Mouse (Mus musculus) stomach, embryonic 16.5 days (tissue): ENCODE data around the gene Itpkb. TPM values are rescaled to one million over a fixed set of nuclear protein-coding genes. Genes with fewer than 3 reads are reported as not detected.
A peak's percentile ranks its signal among the peaks of the same experiment; 100 is the strongest.

Experiments
- ATAC-seq: fragments of 200-750 bp; cut with Nextera tagmentation; 2 replicates; pipeline ENCODE4 v1.8.0; 2017; ENCODE audit warnings: moderate number of reproducible peaks, moderate TSS enrichment; ENCODE audit not compliant: insufficient read depth, low FRiP score
- H3K27ac ChIP-seq: fragments of 300-500 bp; sonication (generic); 2 replicates; pipeline ENCODE4 v1.5.1; 2014; ENCODE audit warnings: low read length
- H3K27me3 ChIP-seq: fragments of 300-500 bp; sonication (generic); 2 replicates; pipeline ENCODE4 v1.6.1; 2014; ENCODE audit warnings: low read length, control low read depth, mixed read lengths; ENCODE audit not compliant: control insufficient read depth, insufficient read depth
- H3K36me3 ChIP-seq: fragments of 300-500 bp; sonication (generic); 2 replicates; pipeline ENCODE4 v1.6.1; 2014; ENCODE audit warnings: low read length; ENCODE audit not compliant: control insufficient read depth, insufficient read depth
- H3K4me1 ChIP-seq: fragments of 300-500 bp; sonication (generic); 2 replicates; pipeline ENCODE4 v1.6.1; 2014; ENCODE audit warnings: low read length, control low read depth, mixed read lengths; ENCODE audit not compliant: control insufficient read depth, insufficient read depth
- H3K4me2 ChIP-seq: fragments of 300-500 bp; sonication (generic); 2 replicates; pipeline ENCODE4 v1.6.1; 2014; ENCODE audit warnings: low read depth, low read length, mixed read lengths
- H3K4me3 ChIP-seq: fragments of 300-500 bp; sonication (generic); replicated peaks from 2 replicates; pipeline ENCODE4 v1.5.1; 2014; ENCODE audit warnings: mild to moderate bottlenecking, low read length
- H3K9ac ChIP-seq: fragments of 300-500 bp; sonication (generic); 2 replicates; pipeline ENCODE4 v1.6.1; 2014; ENCODE audit warnings: low read length
- H3K9me3 ChIP-seq: fragments of 300-500 bp; sonication (generic); replicated peaks from 2 replicates; pipeline ENCODE4 v1.6.1; 2016; ENCODE audit warnings: low read length, control low read depth; ENCODE audit not compliant: control insufficient read depth
- WGBS: fragments of 180-500 bp; shearing (Covaris S2); extraction: QIAGEN DNeasy Blood & Tissue Kit; methylation state at CpG from one replicate; pipeline ENCODE4 v1.1.7; 2014; 5-methylcytosine and 5-hydroxymethylcytosine counted together
- polyA plus RNA-seq: library from polyadenylated mRNA; unstranded; fragments of >200 nt; fragmentation: Nextera tagmentation; extraction: Ambion mirVana; gene quantifications from 2 replicates; pipeline ENCODE4 v1.2.1, GENCODE M21; 2015

Itpkb gene
- polyA plus RNA-seq, 1 experiment from 2014 or later = 7.2 TPM

GRCm38 (mm10) chr1:180421165-180421909 lies 91.1 kb downstream of the Itpkb start:
- ATAC-seq = no peak
- H3K9ac ChIP-seq = 0 out of 2 replicates have a peak overlapping the region, but pooled peaks have one; percentile 12
- H3K9me3 ChIP-seq = no peaks in the 10 kb centered on the region
- no peaks in the 10 kb centered on the region; the same call in 1 of the 2 replicates for H3K36me3 ChIP-seq
- H3K4me2 ChIP-seq = no peak overlapping the region
- 63% methylated on average over 25 of the region's 25 CpGs for WGBS
- peak overlapping the region; percentile 25; the same call in 1 of the 2 replicates for H3K27ac ChIP-seq
- H3K4me1 ChIP-seq = peaks cover 12% of the 10 kb centered on the region
- H3K4me3 ChIP-seq = no peak overlapping the region
- H3K27me3 ChIP-seq = no peaks in the 10 kb centered on the region

GRCm38 (mm10) chr1:180422076-180422828 lies 92.0 kb downstream of the Itpkb start:
- Histone ChIP-seq H3K4me2 (no peak overlapping the region), H3K4me1 (peaks cover 12% of the 10 kb centered on the region), H3K27ac (peak overlapping the region; percentile 25; the same call in 1 of the 2 replicates), H3K9ac (0 out of 2 replicates have a peak overlapping the region, but pooled peaks have one; percentile 5), H3K36me3 (no peaks in the 10 kb centered on the region; the same call in 1 of the 2 replicates), H3K9me3 (no peaks in the 10 kb centered on the region), H3K27me3 (no peaks in the 10 kb centered on the region), H3K4me3 (no peak overlapping the region)
- ATAC-seq = peak; percentile 80
- WGBS = 20% methylated on average over 11 of the region's 11 CpGs

- Histone ChIP-seq H3K4me3 (no peak overlapping the region), H3K36me3 (no peaks in the 10 kb centered on the region; the same call in 1 of the 2 replicates), H3K9ac (no peak overlapping the region), H3K4me1 (peaks cover 17% of the 10 kb centered on the region), H3K9me3 (no peaks in the 10 kb centered on the region), H3K4me2 (no peak overlapping the region), H3K27ac (no peak overlapping the region; the same call in 1 of the 2 replicates), H3K27me3 (no peaks in the 10 kb centered on the region)
- WGBS = 39% methylated on average over 16 of the region's 16 CpGs
- ATAC-seq = no peak
Observed at GRCm38 (mm10) chr1:180423008-180423639, 92.8 kb downstream of the Itpkb start.

DNA sequence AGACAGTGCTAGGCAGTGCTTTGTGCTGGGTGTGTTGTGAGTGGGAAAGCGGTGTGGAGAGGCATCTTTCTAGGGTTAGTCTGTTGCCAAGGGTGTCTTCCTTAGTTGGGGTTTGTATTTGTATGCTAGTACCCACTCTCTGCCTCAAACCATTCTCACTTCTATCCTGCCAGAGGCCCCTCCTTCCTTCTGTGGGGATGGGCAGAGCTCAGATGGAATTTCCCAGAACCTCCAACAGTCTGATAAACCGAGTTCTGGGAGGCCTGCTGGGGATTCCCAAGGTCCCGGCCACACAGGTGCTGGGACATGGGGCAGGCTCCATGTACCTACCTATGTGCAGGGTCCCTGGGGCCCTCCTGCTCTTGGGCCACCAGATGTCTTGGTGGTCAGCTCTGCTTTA lies 93.6 kb downstream of the Itpkb start:
- no peak overlapping the region for H3K27ac ChIP-seq
- no peak overlapping the region for H3K4me3 ChIP-seq
- 77% methylated on average over 3 of the region's 3 CpGs for WGBS
- no peaks in the 10 kb centered on the region for H3K9me3 ChIP-seq
- peaks cover 18% of the 10 kb centered on the region for H3K4me1 ChIP-seq
- no peaks in the 10 kb centered on the region for H3K27me3 ChIP-seq
- ATAC-seq = no peak
- H3K9ac ChIP-seq = no peak overlapping the region
- H3K4me2 ChIP-seq = no peak overlapping the region
- H3K36me3 ChIP-seq = no peaks in the 10 kb centered on the region

GRCm38 (mm10) chr1:180426405-180426804 lies 96.1 kb downstream of the Itpkb start:
- no peak overlapping the region for H3K27ac ChIP-seq
- no peaks in the 10 kb centered on the region for H3K27me3 ChIP-seq
- H3K9me3 ChIP-seq = no peaks in the 10 kb centered on the region
- H3K9ac ChIP-seq = no peak overlapping the region
- H3K36me3 ChIP-seq = no peaks in the 10 kb centered on the region
- peaks cover 18% of the 10 kb centered on the region for H3K4me1 ChIP-seq
- ATAC-seq = no peak
- no peak overlapping the region for H3K4me3 ChIP-seq
- 85% methylated on average over 6 of the region's 6 CpGs for WGBS
- no peak overlapping the region for H3K4me2 ChIP-seq

DNA sequence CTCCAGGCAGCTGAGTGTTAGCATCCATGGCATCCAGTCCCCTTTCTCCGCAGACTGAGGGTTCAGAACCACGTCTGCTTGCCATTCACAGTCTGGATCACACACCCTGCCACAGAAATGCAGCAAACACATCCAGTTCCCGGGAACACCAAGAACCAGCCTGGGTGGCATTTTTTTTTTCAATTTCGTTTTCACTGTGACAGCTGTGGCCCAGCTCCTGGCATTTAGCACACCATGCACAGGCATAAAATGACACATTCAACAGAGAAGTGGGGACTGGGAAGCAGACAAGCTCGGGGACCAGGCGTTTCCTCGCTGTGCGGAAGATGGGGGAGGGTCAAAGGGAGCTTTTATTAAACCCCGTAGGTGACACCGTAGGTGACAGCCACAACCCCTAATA lies 97.4 kb downstream of the Itpkb start:
- no peak overlapping the region for H3K4me3 ChIP-seq
- peak overlapping the region; percentile 56 for H3K27ac ChIP-seq
- WGBS = 57% methylated on average over 10 of the region's 10 CpGs
- no peak for ATAC-seq
- H3K4me2 ChIP-seq = peak overlapping the region; percentile 34; the same call in 1 of the 2 replicates
- peak overlapping the region; percentile 53; the same call in 1 of the 2 replicates for H3K9ac ChIP-seq
- 0 out of 2 replicates have a peak, but pooled peaks cover 3% of the 10 kb centered on the region for H3K27me3 ChIP-seq
- peaks cover 13% of the 10 kb centered on the region for H3K4me1 ChIP-seq
- H3K36me3 ChIP-seq = no peaks in the 10 kb centered on the region
- no peaks in the 10 kb centered on the region for H3K9me3 ChIP-seq

DNA sequence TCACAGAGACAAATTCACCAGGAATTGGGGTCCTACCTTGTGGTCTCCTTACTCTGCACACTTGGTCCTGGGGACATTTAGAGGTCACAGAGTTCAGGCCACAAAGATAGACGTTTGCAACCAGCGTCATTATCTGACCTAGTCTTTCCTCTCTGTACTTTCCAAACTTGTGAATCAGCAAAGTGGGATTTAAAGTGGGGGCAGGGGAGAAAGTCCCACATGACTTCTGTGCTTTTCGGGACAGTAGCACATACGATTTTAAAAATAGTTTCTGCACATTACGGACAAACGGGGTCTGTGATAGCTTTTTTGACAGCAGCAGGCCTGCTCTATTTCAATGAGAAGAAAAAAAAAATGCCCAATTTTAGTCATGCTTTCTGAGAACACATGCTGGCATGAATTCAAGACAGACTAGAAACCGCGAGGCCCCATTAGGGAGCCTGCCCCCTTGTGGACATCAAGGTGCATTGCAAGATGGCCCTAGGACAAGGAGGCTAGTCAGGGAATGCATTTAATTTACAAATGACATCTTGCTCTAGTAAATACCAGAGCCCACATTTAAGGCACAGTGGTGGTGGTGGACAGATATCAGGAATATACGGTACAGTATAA lies 97.9 kb downstream of the Itpkb start:
- WGBS = 12% methylated on average over 9 of the region's 9 CpGs
- H3K9ac ChIP-seq = peak overlapping the region; percentile 53; the same call in 1 of the 2 replicates
- peaks cover 12% of the 10 kb centered on the region for H3K4me1 ChIP-seq
- H3K36me3 ChIP-seq = no peaks in the 10 kb centered on the region
- H3K4me2 ChIP-seq = peak overlapping the region; percentile 34
- peak overlapping the region; percentile 56 for H3K27ac ChIP-seq
- no peak overlapping the region for H3K4me3 ChIP-seq
- H3K27me3 ChIP-seq = 0 out of 2 replicates have a peak, but pooled peaks cover 3% of the 10 kb centered on the region
- no peaks in the 10 kb centered on the region for H3K9me3 ChIP-seq
- ATAC-seq = no peak; the same call in 1 of the 2 replicates

DNA sequence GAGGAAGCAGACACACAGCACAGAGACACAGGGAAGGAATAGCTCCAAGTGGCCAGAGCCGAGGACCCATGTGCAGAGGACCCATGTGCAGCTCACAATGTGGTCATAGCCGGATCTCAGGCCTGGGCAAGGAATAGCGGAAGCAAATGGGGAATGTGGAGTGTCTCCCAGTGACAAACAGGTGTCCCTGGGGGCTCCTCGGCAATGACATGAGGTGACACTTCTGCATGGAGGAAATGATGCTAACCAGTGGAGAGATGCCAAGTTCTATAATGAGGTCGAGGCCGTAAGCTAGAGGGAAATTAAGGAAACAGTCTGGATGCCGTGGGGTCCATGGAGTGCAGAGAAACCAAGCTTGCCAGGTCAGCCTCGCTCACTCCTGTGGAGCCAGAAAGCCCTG lies 98.6 kb downstream of the Itpkb start:
- Histone ChIP-seq H3K4me3 (no peak overlapping the region), H3K4me1 (peaks cover 16% of the 10 kb centered on the region), H3K27ac (no peak overlapping the region), H3K36me3 (no peaks in the 10 kb centered on the region), H3K9me3 (no peaks in the 10 kb centered on the region), H3K4me2 (no peak overlapping the region), H3K27me3 (0 out of 2 replicates have a peak, but pooled peaks cover 3% of the 10 kb centered on the region), H3K9ac (no peak overlapping the region)
- ATAC-seq = no peak
- WGBS = 78% methylated on average over 8 of the region's 8 CpGs
